Mouse (Mus musculus): Measurements from ENCODE around the gene Slc12a3. TPM values are rescaled to one million over a fixed set of nuclear protein-coding genes. Genes with fewer than 3 reads are reported as not detected.
"Not testable (repeated sequence)": the region's sequence is repeated elsewhere in the genome, so short reads cannot be mapped to it uniquely, and the experiment has no call there.

Gene Slc12a3
- polyA plus RNA-seq, 1 experiment from 2014 or later = 0.08 TPM

DNA sequence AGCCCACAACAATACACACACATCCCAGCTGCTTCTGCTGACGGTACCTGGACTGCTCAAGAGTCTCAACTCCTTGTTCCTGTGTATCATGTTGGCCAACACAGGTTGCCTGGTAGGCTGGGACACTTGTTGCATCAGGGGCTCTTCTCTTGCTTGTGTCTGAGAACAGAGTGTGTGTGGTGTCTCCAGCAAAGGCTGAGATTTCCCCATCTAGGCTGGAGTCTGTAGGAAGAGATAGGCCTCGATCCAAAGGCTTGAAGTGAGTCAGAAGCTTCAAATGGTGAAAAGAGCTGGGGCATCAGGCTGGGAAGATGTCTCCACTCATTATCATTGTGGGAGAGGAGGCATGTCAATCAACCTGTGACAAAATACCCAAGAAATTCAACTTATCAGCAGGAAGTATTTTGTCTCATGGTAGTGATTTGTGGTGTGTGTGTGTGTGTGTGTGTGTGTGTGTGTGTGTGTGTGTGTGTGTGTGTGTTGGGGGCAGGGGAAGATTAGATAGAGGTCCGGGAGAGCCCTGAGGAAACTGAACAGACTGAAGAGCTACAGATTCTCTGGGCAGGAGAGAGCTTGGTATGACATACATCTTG lies 70.5 kb downstream of the Slc12a3 start:
- H3K4me2 ChIP-seq (ENCODE audit: low read depth, low read length) = no peak overlapping the region
- no peak for ATAC-seq (ENCODE audit: low read depth)
- no peak overlapping the region for H3K4me3 ChIP-seq (ENCODE audit: low read length)
- WGBS = 63% methylated on average over 3 of the region's 3 CpGs
- no peaks in the 10 kb centered on the region for H3K4me1 ChIP-seq (replicated peaks; ENCODE audit: control insufficient read depth, insufficient read depth, low read length)
- H3K36me3 ChIP-seq (ENCODE audit: control insufficient read depth, insufficient read depth, low read length) = peaks cover 15% of the 10 kb centered on the region
- no peaks in the 10 kb centered on the region for H3K9me3 ChIP-seq (ENCODE audit: control insufficient read depth, low read length)
- no peak overlapping the region for H3K27ac ChIP-seq (ENCODE audit: low read length)
- no peaks in the 10 kb centered on the region for H3K27me3 ChIP-seq (ENCODE audit: control insufficient read depth, insufficient read depth, low read depth, low read length)
- H3K9ac ChIP-seq (ENCODE audit: low read length) = no peak overlapping the region

DNA sequence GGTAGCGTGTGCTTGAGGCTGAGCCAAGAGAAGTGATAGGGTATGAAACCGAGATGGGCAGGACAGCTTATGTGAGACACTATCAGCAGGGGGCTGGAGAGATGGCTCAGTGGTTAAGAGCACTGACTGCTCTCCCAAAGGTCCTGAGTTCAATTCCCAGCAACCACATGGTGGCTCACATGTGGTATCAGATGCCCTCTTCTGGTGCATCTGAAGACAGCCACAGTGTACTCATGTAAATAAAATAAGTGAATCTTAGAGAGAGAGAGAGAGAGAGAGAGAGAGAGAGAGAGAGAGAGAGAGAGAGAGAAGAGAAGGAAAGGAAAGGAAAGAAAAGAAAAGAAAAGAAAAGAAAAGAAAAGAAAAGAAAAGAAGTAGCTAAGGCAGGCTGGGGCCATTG lies 71.0 kb downstream of the Slc12a3 start:
- not testable (repeated sequence) for H3K4me2 ChIP-seq (ENCODE audit: low read depth, low read length); H3K9ac ChIP-seq (ENCODE audit: low read length); H3K4me1 ChIP-seq (replicated peaks; ENCODE audit: control insufficient read depth, insufficient read depth, low read length); H3K27ac ChIP-seq (ENCODE audit: low read length); H3K36me3 ChIP-seq (ENCODE audit: control insufficient read depth, insufficient read depth, low read length); H3K4me3 ChIP-seq (ENCODE audit: low read length); H3K9me3 ChIP-seq (ENCODE audit: control insufficient read depth, low read length); H3K27me3 ChIP-seq (ENCODE audit: control insufficient read depth, insufficient read depth, low read depth, low read length); ATAC-seq (ENCODE audit: low read depth)
- 74% methylated on average over 2 of the region's 2 CpGs for WGBS

DNA sequence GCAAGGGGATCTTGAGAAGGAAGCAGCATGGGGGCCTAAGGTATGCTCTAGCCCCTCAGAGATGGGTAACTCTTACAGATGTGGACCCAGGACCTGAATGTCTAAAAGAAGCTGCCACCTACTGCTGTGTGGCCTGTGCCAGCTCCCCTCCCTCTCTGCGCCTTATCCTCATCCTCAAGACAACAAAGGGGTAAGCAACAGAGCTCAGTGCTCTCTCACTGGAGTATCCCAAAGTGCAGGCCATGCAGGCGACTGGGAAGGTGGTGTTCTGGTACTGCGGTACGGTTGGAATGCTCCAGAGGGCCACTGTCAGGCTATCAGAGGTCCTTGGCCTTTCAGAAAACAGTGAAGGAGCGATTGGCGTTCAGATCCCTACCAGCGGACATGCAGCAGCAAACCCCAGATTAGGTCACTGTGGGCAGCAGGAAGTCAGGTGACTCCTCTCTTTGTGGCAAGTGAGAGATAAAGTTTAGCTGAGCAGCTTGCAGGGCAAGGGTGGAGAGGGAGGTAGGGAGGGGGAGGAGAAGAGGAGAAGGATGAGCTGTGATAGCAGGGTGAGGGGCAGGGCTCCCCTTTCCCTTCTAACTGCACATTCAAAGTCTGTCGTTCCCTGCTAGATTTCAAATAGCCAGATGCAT lies 79.6 kb downstream of the Slc12a3 start:
- 47% methylated on average over 8 of the region's 8 CpGs for WGBS

DNA sequence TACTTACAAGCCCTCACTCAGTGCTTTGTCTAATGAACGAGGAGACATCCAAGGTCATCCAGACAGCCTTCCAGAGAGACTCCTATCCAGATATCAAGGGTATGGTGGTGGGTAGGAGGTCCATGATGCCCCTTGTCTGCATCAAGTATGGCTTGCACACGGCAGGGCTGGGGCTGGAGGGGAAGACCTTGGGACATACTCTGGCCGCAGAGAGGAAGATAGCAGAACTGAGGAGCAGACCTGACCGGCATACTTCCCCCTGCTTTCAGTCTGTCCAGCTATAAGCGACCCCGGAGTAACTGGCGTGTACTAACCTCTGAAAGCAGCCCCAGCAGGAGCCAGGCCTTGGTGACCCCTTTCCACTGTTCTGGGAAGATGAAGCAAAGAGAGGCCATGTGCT lies 80.5 kb downstream of the Slc12a3 start:
- no peak overlapping the region for H3K27ac ChIP-seq (ENCODE audit: low read length)
- 89% methylated on average over 7 of the region's 7 CpGs for WGBS
- H3K27me3 ChIP-seq (ENCODE audit: control insufficient read depth, insufficient read depth, low read depth, low read length) = no peaks in the 10 kb centered on the region
- H3K4me3 ChIP-seq (ENCODE audit: low read length) = no peak overlapping the region
- H3K9ac ChIP-seq (ENCODE audit: low read length) = no peak overlapping the region
- no peaks in the 10 kb centered on the region for H3K9me3 ChIP-seq (ENCODE audit: control insufficient read depth, low read length)
- H3K4me1 ChIP-seq (replicated peaks; ENCODE audit: control insufficient read depth, insufficient read depth, low read length) = no peaks in the 10 kb centered on the region
- H3K4me2 ChIP-seq (ENCODE audit: low read depth, low read length) = no peak overlapping the region
- no peaks in the 10 kb centered on the region for H3K36me3 ChIP-seq (ENCODE audit: control insufficient read depth, insufficient read depth, low read length)
- no peak for ATAC-seq (ENCODE audit: low read depth)

More for the DNA sequence above, 79.6 kb downstream of the Slc12a3 start:
- H3K4me3 ChIP-seq (ENCODE audit: low read length) = no peak overlapping the region
- ATAC-seq (ENCODE audit: low read depth) = no peak
- no peak overlapping the region for H3K4me2 ChIP-seq (ENCODE audit: low read depth, low read length)
- H3K27me3 ChIP-seq (ENCODE audit: control insufficient read depth, insufficient read depth, low read depth, low read length) = no peaks in the 10 kb centered on the region
- no peak overlapping the region for H3K27ac ChIP-seq (ENCODE audit: low read length)
- H3K36me3 ChIP-seq (ENCODE audit: control insufficient read depth, insufficient read depth, low read length) = no peaks in the 10 kb centered on the region
- H3K9me3 ChIP-seq (ENCODE audit: control insufficient read depth, low read length) = no peaks in the 10 kb centered on the region
- H3K4me1 ChIP-seq (replicated peaks; ENCODE audit: control insufficient read depth, insufficient read depth, low read length) = no peaks in the 10 kb centered on the region
- no peak overlapping the region for H3K9ac ChIP-seq (ENCODE audit: low read length)

DNA sequence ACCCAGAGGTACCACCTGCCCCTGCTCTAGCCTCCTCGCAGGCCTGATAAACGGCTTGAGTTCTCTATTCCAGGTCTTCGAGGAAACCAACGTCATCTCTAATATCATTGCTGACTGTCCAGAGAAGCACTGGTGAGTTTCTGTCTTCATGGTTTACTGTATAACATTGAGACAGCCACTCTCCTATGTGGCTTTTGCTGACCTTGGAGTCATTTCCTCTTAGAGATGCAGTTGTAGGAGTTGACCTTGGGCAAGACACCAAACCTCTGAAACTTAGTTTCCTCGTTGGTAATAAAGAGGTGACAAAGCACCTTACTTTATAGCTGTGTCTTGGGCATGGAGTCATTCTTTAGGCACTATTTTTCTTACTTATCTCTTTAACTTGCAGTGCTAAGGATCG lies 83.5 kb downstream of the Slc12a3 start:
- WGBS = 84% methylated on average over 6 of the region's 6 CpGs
- Histone ChIP-seq H3K27me3 (ENCODE audit: control insufficient read depth, insufficient read depth, low read depth, low read length) (no peaks in the 10 kb centered on the region), H3K4me3 (ENCODE audit: low read length) (no peak overlapping the region), H3K4me1 (replicated peaks; ENCODE audit: control insufficient read depth, insufficient read depth, low read length) (no peaks in the 10 kb centered on the region), H3K9ac (ENCODE audit: low read length) (no peak overlapping the region), H3K9me3 (ENCODE audit: control insufficient read depth, low read length) (no peaks in the 10 kb centered on the region), H3K4me2 (ENCODE audit: low read depth, low read length) (no peak overlapping the region), H3K27ac (ENCODE audit: low read length) (no peak overlapping the region), H3K36me3 (ENCODE audit: control insufficient read depth, insufficient read depth, low read length) (no peaks in the 10 kb centered on the region)
- ATAC-seq (ENCODE audit: low read depth) = no peak

DNA sequence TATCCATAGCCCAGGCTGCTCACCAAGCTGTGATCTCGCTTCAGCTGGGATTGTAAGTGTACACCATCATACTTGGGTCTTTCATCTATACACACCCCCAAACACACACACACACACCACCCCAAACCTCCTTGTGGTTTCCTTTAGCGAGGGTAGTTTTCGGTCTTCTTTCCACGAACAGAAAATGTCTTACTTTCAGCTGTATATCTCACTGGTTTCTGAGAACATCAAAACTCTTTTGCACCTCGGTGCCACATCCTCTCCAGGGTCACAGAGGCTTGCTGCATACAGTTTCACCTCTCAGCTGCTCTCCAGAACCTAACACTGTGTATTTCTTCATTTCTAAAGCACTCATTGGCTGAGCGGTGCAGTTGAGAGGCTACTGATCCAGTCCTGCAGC lies 84.5 kb downstream of the Slc12a3 start:
- Histone ChIP-seq H3K4me1 (replicated peaks; ENCODE audit: control insufficient read depth, insufficient read depth, low read length) (no peaks in the 10 kb centered on the region), H3K27ac (ENCODE audit: low read length) (no peak overlapping the region), H3K36me3 (ENCODE audit: control insufficient read depth, insufficient read depth, low read length) (no peaks in the 10 kb centered on the region), H3K9me3 (ENCODE audit: control insufficient read depth, low read length) (no peaks in the 10 kb centered on the region), H3K4me2 (ENCODE audit: low read depth, low read length) (no peak overlapping the region), H3K27me3 (ENCODE audit: control insufficient read depth, insufficient read depth, low read depth, low read length) (no peaks in the 10 kb centered on the region), H3K9ac (ENCODE audit: low read length) (no peak overlapping the region), H3K4me3 (ENCODE audit: low read length) (no peak overlapping the region)
- WGBS = 60% methylated on average over 6 of the region's 6 CpGs
- ATAC-seq (ENCODE audit: low read depth) = no peak

DNA sequence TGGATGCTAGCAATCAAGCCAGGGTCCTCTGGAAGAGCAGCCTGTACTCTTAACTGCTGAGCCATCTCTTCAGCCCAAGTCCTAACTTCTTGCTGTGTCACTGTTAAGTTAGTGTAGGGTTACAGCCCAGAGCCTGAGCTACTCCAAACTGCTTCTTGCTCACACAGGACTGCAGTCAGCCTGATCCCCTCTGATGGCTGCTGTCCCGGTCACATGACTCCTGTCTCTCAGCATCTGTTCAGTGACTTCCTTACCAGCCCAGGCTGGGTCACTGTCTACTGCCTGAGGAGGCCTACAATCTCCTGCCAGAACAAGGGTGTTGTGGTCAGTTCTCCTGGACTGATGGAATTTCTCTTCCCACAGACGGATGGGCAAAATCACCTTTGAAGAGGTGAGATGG lies 86.2 kb downstream of the Slc12a3 start:
- H3K4me2 ChIP-seq (ENCODE audit: low read depth, low read length) = no peak overlapping the region
- no peak overlapping the region for H3K27ac ChIP-seq (ENCODE audit: low read length)
- H3K9ac ChIP-seq (ENCODE audit: low read length) = no peak overlapping the region
- no peaks in the 10 kb centered on the region for H3K36me3 ChIP-seq (ENCODE audit: control insufficient read depth, insufficient read depth, low read length)
- no peaks in the 10 kb centered on the region for H3K9me3 ChIP-seq (ENCODE audit: control insufficient read depth, low read length)
- no peak overlapping the region for H3K4me3 ChIP-seq (ENCODE audit: low read length)
- WGBS = 77% methylated on average over 2 of the region's 2 CpGs
- no peaks in the 10 kb centered on the region for H3K27me3 ChIP-seq (ENCODE audit: control insufficient read depth, insufficient read depth, low read depth, low read length)
- H3K4me1 ChIP-seq (replicated peaks; ENCODE audit: control insufficient read depth, insufficient read depth, low read length) = no peaks in the 10 kb centered on the region
- no peak for ATAC-seq (ENCODE audit: low read depth)

MicroRNA genes within 50 kb of the gene (microRNA counts, 519-probe panel; counts per million panel counts)
- 3,307 counts per million, percentile 64 among the panel's probes with 10 or more counts for microRNA mmu-miR-138

Small RNA genes within 50 kb of the gene (microRNA-seq; reads per million reads assigned to microRNA genes)
- 70.7 reads per million, percentile 47 among the genes with 10 or more reads in this experiment for gene Mir138-2

Other genes starting within 250 kb of the Slc12a3 start
- 13.7 and 14.4 TPM in 2 replicates for gene Bbs2, start 230.3 kb upstream of the Slc12a3 start, polyA plus RNA-seq (2015; fragmentation: Nextera tagmentation; extraction: Ambion mirVana)
- 0.64 TPM in 1 of 2 replicates, not detected in the other for gene Mt4, start 192.0 kb upstream of the Slc12a3 start, polyA plus RNA-seq (2015; fragmentation: Nextera tagmentation; extraction: Ambion mirVana)
- gene Mt3, start 176.6 kb upstream of the Slc12a3 start, polyA plus RNA-seq (2015; fragmentation: Nextera tagmentation; extraction: Ambion mirVana) = 6.3 and 7.7 TPM in 2 replicates
- gene Mt2, start 156.5 kb upstream of the Slc12a3 start, polyA plus RNA-seq (2015; fragmentation: Nextera tagmentation; extraction: Ambion mirVana) = 40.6 and 63.7 TPM in 2 replicates
- gene Mt1, start 150.1 kb upstream of the Slc12a3 start, polyA plus RNA-seq (2015; fragmentation: Nextera tagmentation; extraction: Ambion mirVana) = 219 and 314 TPM in 2 replicates
- 80.2 and 86.2 TPM in 2 replicates for gene Nup93, start 114.6 kb upstream of the Slc12a3 start, polyA plus RNA-seq (2015; fragmentation: Nextera tagmentation; extraction: Ambion mirVana)
- 126 and 140 TPM in 2 replicates for gene Herpud1, start 57.2 kb downstream of the Slc12a3 start, polyA plus RNA-seq (2015; fragmentation: Nextera tagmentation; extraction: Ambion mirVana)
- gene Nlrc5, start 105.2 kb downstream of the Slc12a3 start, polyA plus RNA-seq (2015; fragmentation: Nextera tagmentation; extraction: Ambion mirVana) = 0.45 and 0.73 TPM in 2 replicates
- 9.9 and 10.6 TPM in 2 replicates for gene Cpne2, start 203.8 kb downstream of the Slc12a3 start, polyA plus RNA-seq (2015; fragmentation: Nextera tagmentation; extraction: Ambion mirVana)

Data from lung, embryonic 16.5 days (tissue).